Mouse (Mus musculus) heart, adult 2 months (tissue): ENCODE measurements at regions not wholly inside any gene's neighbourhood (a gene's known extent, or its start where the extent isn't known, plus 50 kb on each side); places are given as distances from the start of the nearest gene placed in this dataset.
"Not testable (repeated sequence)": the region's sequence is repeated elsewhere in the genome, so short reads cannot be mapped to it uniquely, and the experiment has no call there.

Experiments
- DNase-seq, 2 experiments: peaks; one replicate each; pipeline ENCODE4 v3.0.0; 2021
- H3K27ac ChIP-seq: fragments of 200-600 bp; 2 replicates; pipeline ENCODE4 v1.8.1; 2022
- H3K27me3 ChIP-seq: fragments of 200-500 bp; 2 replicates; pipeline ENCODE4 v1.6.1; 2012; ENCODE audit warnings: mild to moderate bottlenecking, low read length, inconsistent platforms, mixed read lengths; ENCODE audit not compliant: control insufficient read depth, insufficient read depth
- H3K36me3 ChIP-seq: fragments of 200-500 bp; 2 replicates; pipeline ENCODE4 v1.6.1; 2012; ENCODE audit warnings: low read length, inconsistent platforms; ENCODE audit not compliant: control insufficient read depth, insufficient read depth
- H3K4me1 ChIP-seq: fragments of 200-500 bp; 2 replicates; pipeline ENCODE4 v1.6.1; 2011; ENCODE audit warnings: low read length; ENCODE audit not compliant: control insufficient read depth, insufficient read depth
- H3K4me3 ChIP-seq: fragments of 200-600 bp; 2 replicates; pipeline ENCODE4 v1.8.1; 2022
- H3K79me2 ChIP-seq: fragments of 200-500 bp; replicated peaks from 2 replicates; pipeline ENCODE4 v1.6.1; 2012; ENCODE audit warnings: mild to moderate bottlenecking, inconsistent platforms, low read length, moderate library complexity, mixed read lengths; ENCODE audit not compliant: control insufficient read depth, insufficient read depth
- H3K9ac ChIP-seq: fragments of 200-500 bp; 2 replicates; pipeline ENCODE4 v1.6.1; 2012; ENCODE audit warnings: low read depth, mild to moderate bottlenecking, control low read depth, inconsistent platforms, low read length, mixed read lengths
- CTCF ChIP-seq: fragments of 200-600 bp; IDR thresholded peaks from 2 replicates; pipeline ENCODE4 v1.8.1; 2022; ENCODE audit warnings: antibody characterized with exemption, mild to moderate bottlenecking, moderate library complexity
- EP300 ChIP-seq: fragments of 200-500 bp; IDR thresholded peaks from 2 replicates; pipeline ENCODE4 v1.6.1; 2011; ENCODE audit warnings: low read depth, low read length, control low read depth; ENCODE audit not compliant: insufficient read depth
- POLR2A ChIP-seq: fragments of 200-500 bp; IDR thresholded peaks from 2 replicates; pipeline ENCODE4 v1.6.1; 2011; ENCODE audit warnings: mild to moderate bottlenecking, low read depth, low read length, control low read depth; ENCODE audit not compliant: insufficient read depth
- WGBS: fragments of 180-500 bp; shearing (Covaris S2); methylation state at CpG from one replicate; pipeline ENCODE4 v1.1.7; 2018; 5-methylcytosine and 5-hydroxymethylcytosine counted together
- intact Hi-C: fragments of 180-260 bp; cut with DNase I; formaldehyde crosslinking; loops from one replicate; pipeline ENCODE4 v1.15.1; 2025

DNA sequence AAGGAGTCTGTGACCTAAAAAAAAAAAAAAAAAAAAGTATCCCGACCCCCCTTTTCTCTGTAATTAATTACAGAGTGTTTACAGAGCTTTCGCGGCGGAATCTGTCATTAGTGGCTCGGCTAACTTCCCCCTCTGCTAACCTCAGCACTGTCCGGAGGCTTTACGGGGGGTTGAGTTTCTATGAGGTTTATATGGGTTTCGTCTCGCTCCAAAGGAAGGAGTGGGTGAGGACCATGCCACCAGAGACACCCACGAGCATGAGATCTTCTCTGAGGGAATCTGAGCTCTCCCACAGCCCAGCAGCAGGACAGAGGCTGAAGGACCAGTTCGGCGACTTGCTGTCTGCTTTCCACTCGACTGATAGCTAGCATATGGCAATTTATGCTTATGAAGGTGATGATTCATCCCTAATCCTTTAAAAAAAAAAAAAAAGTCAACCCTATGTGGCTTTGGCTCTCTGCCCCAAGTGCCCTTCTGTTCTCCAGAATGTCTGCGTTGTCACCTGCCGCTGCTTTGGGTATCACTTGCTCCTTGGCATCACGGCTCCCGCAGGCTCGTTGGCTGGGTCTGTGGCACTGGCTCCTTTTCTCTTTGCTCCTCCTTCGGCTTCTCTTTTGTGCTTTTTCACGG is 55.8 kb upstream of the Jarid2 start:
- Histone ChIP-seq H3K27ac (no peak overlapping the region), H3K4me3 (no peak overlapping the region), H3K36me3 (no peaks in the 10 kb centered on the region), H3K79me2 (no peaks in the 10 kb centered on the region), H3K9ac (no peak overlapping the region), H3K4me1 (no peaks in the 10 kb centered on the region), H3K27me3 (no peaks in the 10 kb centered on the region)
- no peak for DNase-seq
- TF ChIP-seq CTCF, result no peak
- no peak for TF ChIP-seq EP300
- no peak for TF ChIP-seq POLR2A
- WGBS, result 44% methylated on average over 20 of the region's 20 CpGs
- intact Hi-C loops, result no loop called here

DNA sequence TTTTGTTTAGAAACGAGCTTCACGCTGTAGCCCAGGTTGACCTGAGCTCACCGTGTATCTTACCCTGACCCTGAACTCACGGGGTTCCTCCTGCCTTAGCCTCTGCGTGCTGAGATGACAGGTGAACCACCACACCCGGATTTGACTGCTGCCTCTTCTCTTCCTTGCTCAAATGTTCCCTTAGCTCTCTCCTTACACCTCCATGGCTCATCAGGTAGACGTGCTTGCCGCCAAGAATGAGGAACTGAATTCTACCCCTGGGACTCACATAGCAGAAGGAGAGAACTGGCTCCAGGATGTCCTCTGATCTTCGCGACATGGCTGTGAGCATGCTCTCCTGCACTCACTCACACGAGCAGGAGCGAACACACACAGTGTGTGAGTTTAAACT is 55.3 kb upstream of the Jarid2 start:
- Histone ChIP-seq H3K27ac (no peak overlapping the region), H3K79me2 (no peaks in the 10 kb centered on the region), H3K9ac (no peak overlapping the region), H3K36me3 (no peaks in the 10 kb centered on the region), H3K4me1 (no peaks in the 10 kb centered on the region), H3K4me3 (no peak overlapping the region), H3K27me3 (no peaks in the 10 kb centered on the region)
- WGBS, result 38% methylated on average over 12 of the region's 12 CpGs
- no peak for DNase-seq
- TF ChIP-seq CTCF (no peak), EP300 (no peak), POLR2A (no peak)
- intact Hi-C loops, result no loop called here

DNA sequence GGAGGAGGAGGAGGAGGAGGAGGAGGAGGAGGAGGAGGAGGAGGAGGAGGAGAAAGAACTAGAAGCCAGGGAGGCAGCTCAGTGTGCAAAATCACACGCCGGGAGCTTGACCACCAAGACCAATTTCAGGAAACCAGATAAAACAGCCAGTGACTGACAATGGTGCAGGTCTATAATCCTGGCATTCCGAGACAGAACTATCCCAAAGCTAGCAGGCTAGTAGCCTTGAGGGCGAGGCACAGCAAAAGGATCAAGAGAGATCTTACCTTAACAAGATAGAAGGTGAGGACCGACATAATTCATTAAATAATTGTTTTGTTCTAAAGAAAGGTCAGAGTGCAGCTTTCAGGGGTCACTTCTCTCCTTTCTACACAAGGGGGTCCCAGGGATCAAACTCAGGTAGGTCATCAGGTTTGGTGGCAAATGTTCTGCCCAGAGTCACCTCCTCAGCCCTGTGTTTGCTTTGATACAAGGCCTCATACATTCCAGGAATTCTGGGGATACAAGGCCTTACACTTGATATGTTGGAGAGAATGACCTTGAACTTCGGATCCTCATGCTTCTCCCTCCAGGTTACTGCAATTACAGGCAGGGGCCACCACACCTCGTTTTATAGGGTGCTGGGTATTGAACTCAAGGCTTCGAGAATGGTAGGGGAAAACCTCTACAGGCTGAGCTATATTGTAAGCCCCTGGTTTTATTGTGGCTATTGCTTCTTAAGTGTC is 54.2 kb upstream of the Jarid2 start:
- Histone ChIP-seq H3K79me2 (no peaks in the 10 kb centered on the region), H3K27ac (no peak overlapping the region), H3K4me3 (no peak overlapping the region), H3K9ac (no peak overlapping the region), H3K27me3 (no peaks in the 10 kb centered on the region), H3K36me3 (no peaks in the 10 kb centered on the region), H3K4me1 (no peaks in the 10 kb centered on the region)
- intact Hi-C loops, result no loop called here
- DNase-seq, result no peak
- WGBS, result 82% methylated on average over 8 of the region's 8 CpGs
- no peak for TF ChIP-seq EP300
- TF ChIP-seq POLR2A, result no peak
- TF ChIP-seq CTCF, result no peak

DNA sequence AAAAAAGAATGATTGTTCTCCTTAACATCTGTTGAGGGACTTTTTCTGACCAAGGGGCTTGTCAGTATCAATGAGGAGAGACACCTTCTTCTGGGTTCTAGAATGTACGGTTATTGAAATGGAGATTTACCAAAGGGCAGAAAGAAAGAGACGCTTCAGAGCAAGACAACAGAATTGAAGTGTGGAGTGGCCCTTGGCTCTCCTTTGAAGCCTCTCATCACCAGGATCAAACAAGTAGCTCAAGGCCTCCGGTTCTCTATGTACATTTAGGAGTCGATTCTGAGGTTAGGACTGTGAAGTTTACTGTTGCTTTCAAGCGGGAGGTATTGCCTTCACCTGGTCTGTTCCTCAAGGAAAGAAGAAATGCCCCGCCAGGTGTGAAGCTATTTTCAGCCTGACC is 53.2 kb upstream of the Jarid2 start:
- H3K36me3 ChIP-seq, result no peaks in the 10 kb centered on the region
- 92% methylated on average over 6 of the region's 6 CpGs for WGBS
- H3K4me3 ChIP-seq, result no peak overlapping the region
- intact Hi-C loops, result no loop called here
- DNase-seq, result no peak
- H3K27me3 ChIP-seq, result no peaks in the 10 kb centered on the region
- H3K4me1 ChIP-seq, result no peaks in the 10 kb centered on the region
- H3K9ac ChIP-seq, result no peak overlapping the region
- no peak overlapping the region for H3K27ac ChIP-seq
- TF ChIP-seq CTCF (no peak), EP300 (no peak), POLR2A (no peak)
- H3K79me2 ChIP-seq, result no peaks in the 10 kb centered on the region

DNA sequence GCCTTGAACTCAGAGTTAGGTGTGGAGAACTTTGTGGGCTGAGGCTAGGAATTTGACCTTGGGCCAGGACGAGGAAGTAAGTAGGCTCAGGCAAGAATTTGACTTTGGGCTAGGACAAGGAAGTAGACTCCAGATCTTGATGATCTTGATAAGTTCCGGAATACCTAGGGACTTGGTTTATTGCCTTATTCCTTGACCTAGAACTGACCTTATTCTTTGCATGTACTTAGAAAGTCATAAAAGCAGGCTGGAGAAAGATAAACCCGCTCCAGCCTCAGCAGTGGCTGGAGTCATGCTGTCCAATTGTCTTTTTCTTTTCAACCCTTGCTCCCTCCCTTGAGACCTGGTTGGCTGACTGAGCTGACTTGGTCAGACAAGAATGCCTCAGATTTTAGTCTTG is 51.2 kb upstream of the Jarid2 start:
- no peak for TF ChIP-seq CTCF
- no peak for TF ChIP-seq POLR2A
- TF ChIP-seq EP300, result no peak
- intact Hi-C loops, result no loop called here

DNA sequence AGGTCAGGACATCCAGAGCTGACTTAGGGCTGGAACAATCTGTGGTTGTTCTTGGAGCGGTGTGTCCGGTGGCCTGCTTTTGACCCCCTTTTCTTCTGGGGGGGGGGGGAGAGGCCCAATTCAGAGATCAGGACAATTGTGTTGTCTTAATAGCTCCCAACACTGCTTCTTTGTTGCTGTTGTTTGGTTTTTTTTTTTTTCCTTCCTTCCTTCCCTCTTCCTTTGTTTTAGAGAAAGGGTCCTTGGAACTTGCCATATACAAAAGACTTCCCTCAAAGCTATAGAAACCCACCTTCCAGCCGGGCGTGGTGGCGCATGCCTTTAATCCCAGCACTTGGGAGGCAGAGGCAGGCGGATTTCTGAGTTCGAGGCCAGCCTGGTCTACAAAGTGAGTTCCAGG is 49.8 kb upstream of the Jarid2 start:
- H3K36me3 ChIP-seq, H3K4me1 ChIP-seq, DNase-seq, intact Hi-C loops, H3K9ac ChIP-seq, H3K27ac ChIP-seq, H3K79me2 ChIP-seq, H3K27me3 ChIP-seq, H3K4me3 ChIP-seq: not testable (repeated sequence)
- WGBS, result 93% methylated on average over 7 of the region's 7 CpGs

More for the DNA sequence above, 51.2 kb upstream of the Jarid2 start:
- H3K4me1 ChIP-seq, result no peaks in the 10 kb centered on the region
- no peaks in the 10 kb centered on the region for H3K36me3 ChIP-seq
- 85% methylated on average over 3 of the region's 3 CpGs for WGBS
- no peaks in the 10 kb centered on the region for H3K79me2 ChIP-seq
- H3K27ac ChIP-seq, result no peak overlapping the region
- no peak overlapping the region for H3K9ac ChIP-seq
- no peaks in the 10 kb centered on the region for H3K27me3 ChIP-seq
- H3K4me3 ChIP-seq, result no peak overlapping the region
- no peak for DNase-seq
